Mouse (Mus musculus) bone marrow, adult 2 months (tissue): ENCODE data around the gene Zfp941.

Source experiments
- CTCF ChIP-seq: fragments of 200-500 bp; IDR thresholded peaks from 2 replicates; pipeline ENCODE4 v1.5.1; 2011; ENCODE audit warnings: low read length, control low read depth; ENCODE audit not compliant: control insufficient read depth, insufficient read depth
- POLR2A ChIP-seq: fragments of 200-500 bp; IDR thresholded peaks from 2 replicates; pipeline ENCODE4 v1.6.1; 2011; ENCODE audit warnings: low read depth, mild to moderate bottlenecking, control low read depth, low read length, borderline replicate concordance; ENCODE audit not compliant: control insufficient read depth

- TF ChIP-seq CTCF (no peak), POLR2A (no peak)
Observed at GRCm38 (mm10) chr7:140847755-140848580, 26.0 kb upstream of the Zfp941 start, which contains the start of gene Odf3.
